Mouse (Mus musculus): ENCODE results near the gene Hist1h2ag.
"Not testable (repeated sequence)": the region's sequence is repeated elsewhere in the genome, so short reads cannot be mapped to it uniquely, and the experiment has no call there.

Gene Hist1h2ag

GRCm38 (mm10) chr13:22042568-22043502 is at the start of gene Hist1h2ag, which contains the start of gene Hist1h2bj:
Hist1h2ag (minus strand) TSS chr13:22042944.
Hist1h2bj (plus strand) TSS chr13:22043214.
- peak; percentile 86 to 89 for DNase-seq (ENCODE audit: low spot score in 2 of 2)

GRCm38 (mm10) chr13:22084140-22084539 is 41.4 kb upstream of the Hist1h2ag start, which contains the start of gene Vmn1r188:
Vmn1r188 (plus strand) TSS chr13:22084440.
- DNase-seq (ENCODE audit: low spot score in 2 of 2), result not testable (repeated sequence)

- DNase-seq (ENCODE audit: low spot score in 2 of 2), result no peak
These were observed 20.7 kb upstream of the Hist1h2ag start for GRCm38 (mm10) chr13:22063468-22063867.

GRCm38 (mm10) chr13:22061422-22061821 is 18.7 kb upstream of the Hist1h2ag start:
- no peak for DNase-seq (ENCODE audit: low spot score in 2 of 2)

GRCm38 (mm10) chr13:22053754-22054153 is 11.0 kb upstream of the Hist1h2ag start:
- DNase-seq (ENCODE audit: low spot score in 2 of 2), result no peak

- DNase-seq (ENCODE audit: low spot score in 2 of 2), result no peak
These were observed 8.7 kb upstream of the Hist1h2ag start for GRCm38 (mm10) chr13:22051523-22051859.

- peak; percentile 80 to 89 for DNase-seq (ENCODE audit: low spot score in 2 of 2)
These were observed 8.1 kb upstream of the Hist1h2ag start for GRCm38 (mm10) chr13:22050591-22051522.

- no peak for DNase-seq (ENCODE audit: low spot score in 2 of 2)
These were observed 7.1 kb upstream of the Hist1h2ag start for GRCm38 (mm10) chr13:22049737-22050440.

GRCm38 (mm10) chr13:22049041-22049440 is 6.3 kb upstream of the Hist1h2ag start:
- no peak for DNase-seq (ENCODE audit: low spot score in 2 of 2)

- DNase-seq (ENCODE audit: low spot score in 2 of 2), result no peak
These were observed 2.6 kb upstream of the Hist1h2ag start for GRCm38 (mm10) chr13:22045311-22045710.

- DNase-seq (ENCODE audit: low spot score in 2 of 2), result no peak
These were observed 1.9 kb upstream of the Hist1h2ag start for GRCm38 (mm10) chr13:22044432-22045155.

- no peak for DNase-seq (ENCODE audit: low spot score in 2 of 2)
These were observed 1.0 kb upstream of the Hist1h2ag start for GRCm38 (mm10) chr13:22043503-22044431.

GRCm38 (mm10) chr13:22041651-22042567 is 835 bp downstream of the Hist1h2ag start:
- no peak for DNase-seq (ENCODE audit: low spot score in 2 of 2)

- peak; percentile 91 to 93 for DNase-seq (ENCODE audit: low spot score in 2 of 2)
These were observed 1.6 kb downstream of the Hist1h2ag start, which contains the start of gene Hist1h4i for GRCm38 (mm10) chr13:22041142-22041536. Hist1h4i (minus strand) TSS chr13:22041362.

- no peak for DNase-seq (ENCODE audit: low spot score in 2 of 2)
These were observed 2.1 kb downstream of the Hist1h2ag start for GRCm38 (mm10) chr13:22040464-22041141.

- no peak for DNase-seq (ENCODE audit: low spot score in 2 of 2)
These were observed 2.7 kb downstream of the Hist1h2ag start for GRCm38 (mm10) chr13:22039951-22040463.

- no peak for DNase-seq (ENCODE audit: low spot score in 2 of 2)
These were observed 3.4 kb downstream of the Hist1h2ag start for GRCm38 (mm10) chr13:22039364-22039763.

- DNase-seq (ENCODE audit: low spot score in 2 of 2), result no peak
These were observed 5.3 kb downstream of the Hist1h2ag start for GRCm38 (mm10) chr13:22037415-22037814.
